Mouse (Mus musculus) embryonic facial prominence, embryonic 12.5 days (tissue): Measurements from ENCODE around the gene Thg1l. TPM values are rescaled to one million over a fixed set of nuclear protein-coding genes. Genes with fewer than 3 reads are reported as not detected.

Experiments used
- ATAC-seq: fragments of 200-750 bp; cut with Nextera tagmentation; 2 replicates; pipeline ENCODE4 v1.8.0; 2017; ENCODE audit not compliant: insufficient number of reproducible peaks, insufficient read depth, low FRiP score, low TSS enrichment
- H3K27ac ChIP-seq: fragments of 300-500 bp; sonication (generic); 2 replicates; pipeline ENCODE4 v1.5.1; 2016; ENCODE audit warnings: mild to moderate bottlenecking
- H3K27me3 ChIP-seq: fragments of 300-500 bp; sonication (generic); 2 replicates; pipeline ENCODE4 v1.6.1; 2016; ENCODE audit warnings: mild to moderate bottlenecking, moderate library complexity
- H3K36me3 ChIP-seq: fragments of 300-500 bp; sonication (generic); 2 replicates; pipeline ENCODE4 v1.6.1; 2016; ENCODE audit warnings: mild to moderate bottlenecking
- H3K4me1 ChIP-seq: fragments of 300-500 bp; sonication (generic); 2 replicates; pipeline ENCODE4 v1.6.1; 2016
- H3K4me2 ChIP-seq: fragments of 300-500 bp; sonication (generic); replicated peaks from 2 replicates; pipeline ENCODE4 v1.6.1; 2016; ENCODE audit warnings: mild to moderate bottlenecking, moderate library complexity
- H3K4me3 ChIP-seq: fragments of 300-500 bp; sonication (generic); 2 replicates; pipeline ENCODE4 v1.5.1; 2016; ENCODE audit warnings: mild to moderate bottlenecking
- H3K9ac ChIP-seq: fragments of 300-500 bp; sonication (generic); 2 replicates; pipeline ENCODE4 v1.6.1; 2016; ENCODE audit warnings: mild to moderate bottlenecking, moderate library complexity
- H3K9me3 ChIP-seq: fragments of 300-500 bp; sonication (generic); 2 replicates; pipeline ENCODE4 v1.6.1; 2016; ENCODE audit warnings: mild to moderate bottlenecking, moderate library complexity
- WGBS: fragments of 180-500 bp; shearing (Covaris S2); methylation state at CpG from one replicate; pipeline ENCODE4 v1.1.7; 2016; 5-methylcytosine and 5-hydroxymethylcytosine counted together
- polyA plus RNA-seq: library from polyadenylated mRNA; unstranded; fragments of >200 nt; fragmentation: Nextera tagmentation; extraction: Ambion mirVana; gene quantifications from 2 replicates; pipeline ENCODE4 v1.2.1, GENCODE M21; 2016

Thg1l gene
- polyA plus RNA-seq, 1 experiment from 2014 or later = 13.5 TPM

GRCm38 (mm10) chr11:45926640-45927082 lies 28.6 kb downstream of the Thg1l start:
- Histone ChIP-seq H3K4me3 (peak overlapping the region; percentile 31), H3K4me2 (peak overlapping the region; percentile 48), H3K9me3 (no peaks in the 10 kb centered on the region), H3K9ac (peak overlapping the region; percentile 20; the same call in 1 of the 2 replicates), H3K4me1 (0 out of 2 replicates have a peak, but pooled peaks cover under 1% of the 10 kb centered on the region), H3K36me3 (peaks cover 8% of the 10 kb centered on the region; the same call in 1 of the 2 replicates), H3K27ac (no peak overlapping the region), H3K27me3 (no peaks in the 10 kb centered on the region)
- WGBS = 1% methylated on average over 9 of the region's 9 CpGs
- ATAC-seq = peak; percentile 37

- ATAC-seq = 0 out of 2 replicates have a peak, but pooled peaks have one; percentile 52
- H3K4me3 ChIP-seq = no peak overlapping the region
- H3K4me2 ChIP-seq = no peak overlapping the region
- H3K4me1 ChIP-seq = peaks cover 10% of the 10 kb centered on the region; the same call in 1 of the 2 replicates
- peaks cover 8% of the 10 kb centered on the region; the same call in 1 of the 2 replicates for H3K36me3 ChIP-seq
- 30% methylated on average over 6 of the region's 6 CpGs for WGBS
- no peak overlapping the region for H3K27ac ChIP-seq
- H3K27me3 ChIP-seq = no peaks in the 10 kb centered on the region
- H3K9me3 ChIP-seq = no peaks in the 10 kb centered on the region
- no peak overlapping the region for H3K9ac ChIP-seq
Measured at GRCm38 (mm10) chr11:45925436-45925835, 29.9 kb downstream of the Thg1l start.

- H3K27me3 ChIP-seq = no peaks in the 10 kb centered on the region
- no peak for ATAC-seq
- no peaks in the 10 kb centered on the region for H3K36me3 ChIP-seq
- H3K4me1 ChIP-seq = peaks cover 10% of the 10 kb centered on the region; the same call in 1 of the 2 replicates
- H3K4me2 ChIP-seq = peak overlapping the region; percentile 20; the same call in 1 of the 2 replicates
- H3K27ac ChIP-seq = no peak overlapping the region
- H3K9ac ChIP-seq = no peak overlapping the region
- WGBS = 13% methylated on average over 10 of the region's 10 CpGs
- H3K9me3 ChIP-seq = no peaks in the 10 kb centered on the region
- H3K4me3 ChIP-seq = no peak overlapping the region
Measured at GRCm38 (mm10) chr11:45921480-45921898, 33.8 kb downstream of the Thg1l start.

- Histone ChIP-seq H3K4me3 (no peak overlapping the region), H3K27me3 (no peaks in the 10 kb centered on the region), H3K9me3 (no peaks in the 10 kb centered on the region), H3K4me2 (peak overlapping the region; percentile 20; the same call in 1 of the 2 replicates), H3K9ac (no peak overlapping the region), H3K36me3 (no peaks in the 10 kb centered on the region), H3K27ac (no peak overlapping the region), H3K4me1 (peaks cover 10% of the 10 kb centered on the region; the same call in 1 of the 2 replicates)
- ATAC-seq = no peak
- WGBS = 55% methylated on average over 8 of the region's 8 CpGs
Measured at GRCm38 (mm10) chr11:45921026-45921425, 34.3 kb downstream of the Thg1l start.

GRCm38 (mm10) chr11:45918836-45919235 lies 36.5 kb downstream of the Thg1l start:
- H3K36me3 ChIP-seq = no peaks in the 10 kb centered on the region
- peaks cover 10% of the 10 kb centered on the region; the same call in 1 of the 2 replicates for H3K4me1 ChIP-seq
- no peak for ATAC-seq
- H3K4me2 ChIP-seq = no peak overlapping the region
- H3K4me3 ChIP-seq = no peak overlapping the region
- no peak overlapping the region for H3K27ac ChIP-seq
- no peaks in the 10 kb centered on the region for H3K9me3 ChIP-seq
- 87% methylated on average over 4 of the region's 4 CpGs for WGBS
- H3K27me3 ChIP-seq = no peaks in the 10 kb centered on the region
- H3K9ac ChIP-seq = no peak overlapping the region

GRCm38 (mm10) chr11:45918018-45918417 lies 37.3 kb downstream of the Thg1l start:
- ATAC-seq = no peak
- Histone ChIP-seq H3K27me3 (no peaks in the 10 kb centered on the region), H3K4me1 (peaks cover 10% of the 10 kb centered on the region; the same call in 1 of the 2 replicates), H3K4me3 (no peak overlapping the region), H3K9me3 (no peaks in the 10 kb centered on the region), H3K9ac (no peak overlapping the region), H3K4me2 (no peak overlapping the region), H3K27ac (no peak overlapping the region), H3K36me3 (no peaks in the 10 kb centered on the region)
- 95% methylated on average over 6 of the region's 6 CpGs for WGBS

- 83% methylated on average over 10 of the region's 10 CpGs for WGBS
- no peaks in the 10 kb centered on the region for H3K27me3 ChIP-seq
- H3K4me2 ChIP-seq = no peak overlapping the region
- no peak overlapping the region for H3K27ac ChIP-seq
- no peak overlapping the region for H3K4me3 ChIP-seq
- ATAC-seq = no peak
- peaks cover 5% of the 10 kb centered on the region; the same call in 1 of the 2 replicates for H3K4me1 ChIP-seq
- no peak overlapping the region for H3K9ac ChIP-seq
- H3K9me3 ChIP-seq = no peaks in the 10 kb centered on the region
- H3K36me3 ChIP-seq = peaks cover 15% of the 10 kb centered on the region
Measured at GRCm38 (mm10) chr11:45916196-45916595, 39.1 kb downstream of the Thg1l start.

GRCm38 (mm10) chr11:45910701-45911100 lies 44.6 kb downstream of the Thg1l start:
- Histone ChIP-seq H3K4me1 (no peaks in the 10 kb centered on the region), H3K9me3 (no peaks in the 10 kb centered on the region), H3K27ac (no peak overlapping the region), H3K4me3 (no peak overlapping the region), H3K36me3 (peaks cover 60% of the 10 kb centered on the region), H3K4me2 (no peak overlapping the region), H3K27me3 (no peaks in the 10 kb centered on the region), H3K9ac (no peak overlapping the region)
- ATAC-seq = no peak
- WGBS = 96% methylated on average over 5 of the region's 5 CpGs

GRCm38 (mm10) chr11:45908894-45909293 lies 46.4 kb downstream of the Thg1l start:
- WGBS = 97% methylated on average over 7 of the region's 7 CpGs
- Histone ChIP-seq H3K9ac (no peak overlapping the region), H3K4me3 (no peak overlapping the region), H3K27ac (no peak overlapping the region), H3K27me3 (no peaks in the 10 kb centered on the region), H3K9me3 (no peaks in the 10 kb centered on the region), H3K4me1 (no peaks in the 10 kb centered on the region), H3K4me2 (no peak overlapping the region), H3K36me3 (peaks cover 65% of the 10 kb centered on the region)
- ATAC-seq = no peak

GRCm38 (mm10) chr11:45908070-45908469 lies 47.2 kb downstream of the Thg1l start:
- Histone ChIP-seq H3K27ac (no peak overlapping the region), H3K27me3 (no peaks in the 10 kb centered on the region), H3K9ac (no peak overlapping the region), H3K36me3 (peaks cover 70% of the 10 kb centered on the region), H3K4me1 (no peaks in the 10 kb centered on the region), H3K9me3 (no peaks in the 10 kb centered on the region), H3K4me3 (no peak overlapping the region), H3K4me2 (no peak overlapping the region)
- no peak for ATAC-seq
- 93% methylated on average over 7 of the region's 7 CpGs for WGBS

- H3K9me3 ChIP-seq = no peaks in the 10 kb centered on the region
- no peak overlapping the region for H3K27ac ChIP-seq
- peaks cover 66% of the 10 kb centered on the region for H3K36me3 ChIP-seq
- no peaks in the 10 kb centered on the region for H3K4me1 ChIP-seq
- no peak overlapping the region for H3K9ac ChIP-seq
- H3K4me2 ChIP-seq = no peak overlapping the region
- no peaks in the 10 kb centered on the region for H3K27me3 ChIP-seq
- WGBS = 87% methylated on average over 5 of the region's 5 CpGs
- H3K4me3 ChIP-seq = no peak overlapping the region
- no peak for ATAC-seq
Measured at GRCm38 (mm10) chr11:45907301-45907700, 48.0 kb downstream of the Thg1l start.

- Histone ChIP-seq H3K9ac (no peak overlapping the region), H3K4me3 (no peak overlapping the region), H3K27ac (no peak overlapping the region), H3K36me3 (peaks cover 56% of the 10 kb centered on the region), H3K4me2 (no peak overlapping the region), H3K27me3 (no peaks in the 10 kb centered on the region), H3K9me3 (no peaks in the 10 kb centered on the region), H3K4me1 (no peaks in the 10 kb centered on the region)
- ATAC-seq = 0 out of 2 replicates have a peak, but pooled peaks have one; percentile 6
- WGBS = 94% methylated on average over 8 of the region's 8 CpGs
Measured at GRCm38 (mm10) chr11:45906109-45906786, 49.0 kb downstream of the Thg1l start.
